Mouse (Mus musculus) kidney, adult 2 months (tissue): ENCODE data around the gene Ccdc152. TPM values are rescaled to one million over a fixed set of nuclear protein-coding genes. Genes with fewer than 3 reads are reported as not detected.

Source experiments
- DNase-seq: peaks from one replicate; pipeline ENCODE4 v3.0.0; 2021
- H3K27ac ChIP-seq: fragments of 200-500 bp; 2 replicates; pipeline ENCODE4 v1.5.1; 2012; ENCODE audit warnings: low read depth, low read length, control low read depth, inconsistent platforms; ENCODE audit not compliant: insufficient read depth
- H3K27me3 ChIP-seq: fragments of 200-500 bp; replicated peaks from 2 replicates; pipeline ENCODE4 v1.6.1; 2012; ENCODE audit warnings: mild to moderate bottlenecking, moderate library complexity, low read length, inconsistent platforms; ENCODE audit not compliant: control insufficient read depth, insufficient read depth
- H3K36me3 ChIP-seq: fragments of 200-500 bp; 2 replicates; pipeline ENCODE4 v1.6.1; 2012; ENCODE audit warnings: mild to moderate bottlenecking, moderate library complexity, low read length, inconsistent platforms; ENCODE audit not compliant: control insufficient read depth, insufficient read depth
- H3K4me1 ChIP-seq: fragments of 200-500 bp; 2 replicates; pipeline ENCODE4 v1.6.1; 2011; ENCODE audit warnings: low read length; ENCODE audit not compliant: control insufficient read depth, insufficient read depth
- H3K4me3 ChIP-seq: fragments of 200-500 bp; 2 replicates; pipeline ENCODE4 v1.5.1; 2011; ENCODE audit warnings: mild to moderate bottlenecking, low read depth, low read length, control low read depth; ENCODE audit not compliant: insufficient read depth
- CTCF ChIP-seq: fragments of 200-500 bp; conservative IDR thresholded peaks from 2 replicates; pipeline ENCODE4 v1.5.1; 2011; ENCODE audit warnings: low read depth, mild to moderate bottlenecking, control low read depth, low read length, moderate library complexity, mixed read lengths; ENCODE audit not compliant: insufficient read depth, insufficient read length
- POLR2A ChIP-seq: fragments of 200-500 bp; IDR thresholded peaks from one replicate; pipeline ENCODE4 v1.6.1; 2011; ENCODE audit warnings: low read depth, low read length, control low read depth
- WGBS: fragments of 180-500 bp; shearing (Covaris S2); methylation state at CpG from one replicate; pipeline ENCODE4 v1.1.7; 2018; 5-methylcytosine and 5-hydroxymethylcytosine counted together
- polyA plus RNA-seq: library from polyadenylated mRNA; depleted of rRNA; stranded (reverse); fragments of >200 nt; gene quantifications from 2 replicates; pipeline ENCODE4 v1.2.3, GENCODE M21; 2012

The Ccdc152 gene
- polyA plus RNA-seq, 1 experiment: 1.0 TPM

GRCm38 (mm10) chr15:3279242-3279641 lies 24.1 kb downstream of the Ccdc152 start:
- H3K4me3 ChIP-seq: no peak overlapping the region
- TF ChIP-seq POLR2A: no peak
- no peak for TF ChIP-seq CTCF
- WGBS: 81% methylated on average over 7 of the region's 7 CpGs
- H3K4me1 ChIP-seq: peaks cover under 1% of the 10 kb centered on the region
- H3K27ac ChIP-seq: no peak overlapping the region
- H3K27me3 ChIP-seq: no peaks in the 10 kb centered on the region
- H3K36me3 ChIP-seq: peaks cover 20% of the 10 kb centered on the region
- DNase-seq: no peak

GRCm38 (mm10) chr15:3277391-3277790 lies 25.9 kb downstream of the Ccdc152 start:
- no peaks in the 10 kb centered on the region for H3K27me3 ChIP-seq
- peaks cover 20% of the 10 kb centered on the region for H3K36me3 ChIP-seq
- peak; percentile 43 for TF ChIP-seq CTCF
- TF ChIP-seq POLR2A: no peak
- 74% methylated on average over 2 of the region's 2 CpGs for WGBS
- H3K4me3 ChIP-seq: no peak overlapping the region
- H3K27ac ChIP-seq: no peak overlapping the region
- DNase-seq: no peak
- H3K4me1 ChIP-seq: peaks cover 9% of the 10 kb centered on the region

- Histone ChIP-seq H3K4me3 (peak overlapping the region; percentile 98), H3K27ac (peak overlapping the region; percentile 27; the same call in 1 of the 2 replicates), H3K4me1 (peaks cover 20% of the 10 kb centered on the region), H3K36me3 (peaks cover 17% of the 10 kb centered on the region), H3K27me3 (no peaks in the 10 kb centered on the region)
- DNase-seq: no peak
- WGBS: 47% methylated on average over 1 of the region's 1 CpGs
- TF ChIP-seq POLR2A (no peak), CTCF (no peak)
Measured at GRCm38 (mm10) chr15:3273191-3273590, 30.1 kb downstream of the Ccdc152 start.

- Histone ChIP-seq H3K4me1 (peaks cover 20% of the 10 kb centered on the region), H3K4me3 (peak overlapping the region; percentile 98), H3K27me3 (no peaks in the 10 kb centered on the region), H3K36me3 (peaks cover 6% of the 10 kb centered on the region), H3K27ac (peak overlapping the region; percentile 97)
- TF ChIP-seq POLR2A (no peak), CTCF (no peak)
- 3% methylated on average over 6 of the region's 6 CpGs for WGBS
- peak; percentile 48 for DNase-seq
Measured at GRCm38 (mm10) chr15:3271216-3271615, 32.1 kb downstream of the Ccdc152 start.

- peaks cover 3% of the 10 kb centered on the region for H3K36me3 ChIP-seq
- under 1% methylated on average over 12 of the region's 12 CpGs for WGBS
- peak overlapping the region; percentile 100 for H3K27ac ChIP-seq
- no peaks in the 10 kb centered on the region for H3K27me3 ChIP-seq
- H3K4me1 ChIP-seq: peaks cover 22% of the 10 kb centered on the region
- no peak for TF ChIP-seq CTCF
- peak; percentile 95 for TF ChIP-seq POLR2A
- H3K4me3 ChIP-seq: peak overlapping the region; percentile 51
- peak; percentile 96 for DNase-seq
Measured at GRCm38 (mm10) chr15:3270646-3271077, 32.7 kb downstream of the Ccdc152 start.

- Histone ChIP-seq H3K4me1 (peaks cover 22% of the 10 kb centered on the region), H3K36me3 (no peaks in the 10 kb centered on the region; the same call in 1 of the 2 replicates), H3K27me3 (no peaks in the 10 kb centered on the region), H3K27ac (peak overlapping the region; percentile 100), H3K4me3 (peak overlapping the region; percentile 51; the same call in 1 of the 2 replicates)
- peak; percentile 78 for DNase-seq
- TF ChIP-seq POLR2A (no peak), CTCF (no peak)
- WGBS: 8% methylated on average over 6 of the region's 6 CpGs
Measured at GRCm38 (mm10) chr15:3269996-3270645, 33.2 kb downstream of the Ccdc152 start.

- peak overlapping the region; percentile 100 for H3K27ac ChIP-seq
Measured at GRCm38 (mm10) chr15:3269496-3269895, 33.8 kb downstream of the Ccdc152 start.

More at GRCm38 (mm10) chr15:3269496-3269895, 33.8 kb downstream of the Ccdc152 start:
- WGBS: 52% methylated on average over 4 of the region's 4 CpGs
- Histone ChIP-seq H3K27me3 (no peaks in the 10 kb centered on the region), H3K4me3 (no peak overlapping the region), H3K4me1 (peaks cover 22% of the 10 kb centered on the region), H3K36me3 (no peaks in the 10 kb centered on the region)
- TF ChIP-seq POLR2A (no peak), CTCF (no peak)
- DNase-seq: no peak
